Mouse (Mus musculus) brain, embryonic 14.5 days (tissue): ENCODE measurements around the gene Grk6.

Experiments
- CTCF ChIP-seq: fragments of 200-500 bp; IDR thresholded peaks from 2 replicates; pipeline ENCODE4 v1.5.1; 2012; ENCODE audit warnings: inconsistent platforms, mild to moderate bottlenecking, moderate library complexity, borderline replicate concordance; ENCODE audit not compliant: insufficient read depth, insufficient read length; ENCODE audit errors: extremely low read depth
- POLR2A ChIP-seq: fragments of 200-500 bp; IDR thresholded peaks from 2 replicates; pipeline ENCODE4 v1.6.1; 2012; ENCODE audit warnings: mild to moderate bottlenecking, inconsistent platforms, borderline replicate concordance; ENCODE audit not compliant: poor library complexity, insufficient read depth, insufficient read length, severe bottlenecking; ENCODE audit errors: extremely low read depth

- no peak for TF ChIP-seq CTCF
- TF ChIP-seq POLR2A = no peak
Observed at GRCm38 (mm10) chr13:55476256-55476655, 31.4 kb downstream of the Grk6 start.
